Mouse (Mus musculus) liver, embryonic 12.5 days (tissue): ENCODE data around the gene Sumo3. TPM values are rescaled to one million over a fixed set of nuclear protein-coding genes. Genes with fewer than 3 reads are reported as not detected.

Experiments
- ATAC-seq: fragments of 200-750 bp; cut with Nextera tagmentation; 2 replicates; pipeline ENCODE4 v1.8.0; 2017; ENCODE audit warnings: moderate number of reproducible peaks, mild to moderate bottlenecking, moderate library complexity
- H3K27ac ChIP-seq: fragments of 300-500 bp; sonication (generic); 2 replicates; pipeline ENCODE4 v1.5.1; 2016; ENCODE audit warnings: mild to moderate bottlenecking
- H3K27me3 ChIP-seq: fragments of 300-500 bp; sonication (generic); replicated peaks from 2 replicates; pipeline ENCODE4 v1.6.1; 2016; ENCODE audit warnings: mild to moderate bottlenecking, moderate library complexity
- H3K36me3 ChIP-seq: fragments of 300-500 bp; sonication (generic); 2 replicates; pipeline ENCODE4 v1.6.1; 2016; ENCODE audit warnings: mild to moderate bottlenecking, moderate library complexity
- H3K4me1 ChIP-seq: fragments of 300-500 bp; sonication (generic); 2 replicates; pipeline ENCODE4 v1.6.1; 2016
- H3K4me2 ChIP-seq: fragments of 300-500 bp; sonication (generic); 2 replicates; pipeline ENCODE4 v1.6.1; 2016; ENCODE audit warnings: mild to moderate bottlenecking, moderate library complexity
- H3K4me3 ChIP-seq: fragments of 300-500 bp; sonication (generic); 2 replicates; pipeline ENCODE4 v1.5.1; 2016; ENCODE audit warnings: mild to moderate bottlenecking, moderate library complexity
- H3K9ac ChIP-seq: fragments of 300-500 bp; sonication (generic); 2 replicates; pipeline ENCODE4 v1.6.1; 2016; ENCODE audit warnings: mild to moderate bottlenecking, moderate library complexity
- H3K9me3 ChIP-seq: fragments of 300-500 bp; sonication (generic); replicated peaks from 2 replicates; pipeline ENCODE4 v1.6.1; 2016; ENCODE audit warnings: mild to moderate bottlenecking, moderate library complexity
- WGBS: fragments of 180-500 bp; shearing (Covaris S2); methylation state at CpG from one replicate; pipeline ENCODE4 v1.1.7; 2016; ENCODE audit not compliant: insufficient replicate concordance; 5-methylcytosine and 5-hydroxymethylcytosine counted together
- microRNA counts: library from miRNA; unstranded; fragments of <30 nt; microRNA quantifications from one replicate; lab custom pipeline; 2017
- microRNA-seq: library from miRNA; unstranded; fragments of <30 nt; microRNA quantifications from one replicate; pipeline ENCODE4, GENCODE M21; 2017
- polyA plus RNA-seq: library from polyadenylated mRNA; unstranded; fragments of >200 nt; fragmentation: Nextera tagmentation; extraction: Ambion mirVana; gene quantifications from 2 replicates; pipeline ENCODE4 v1.2.1, GENCODE M21; 2016

Gene Sumo3
- polyA plus RNA-seq, 1 experiment from 2014 or later = 138 TPM

GRCm38 (mm10) chr10:77666342-77666741, 60.4 kb downstream of the Sumo3 start:
- no peak for ATAC-seq

GRCm38 (mm10) chr10:77667402-77667801, 61.5 kb downstream of the Sumo3 start:
- peaks cover 23% of the 10 kb centered on the region for H3K4me1 ChIP-seq
- no peaks in the 10 kb centered on the region for H3K36me3 ChIP-seq
- 75% methylated on average over 4 of the region's 4 CpGs for WGBS
- H3K4me3 ChIP-seq = no peak overlapping the region
- no peak overlapping the region for H3K27ac ChIP-seq
- H3K9me3 ChIP-seq = no peaks in the 10 kb centered on the region
- H3K27me3 ChIP-seq = peaks cover 48% of the 10 kb centered on the region
- no peak for ATAC-seq
- H3K9ac ChIP-seq = no peak overlapping the region
- no peak overlapping the region for H3K4me2 ChIP-seq

More at GRCm38 (mm10) chr10:77666342-77666741, 60.4 kb downstream of the Sumo3 start:
- no peak overlapping the region for H3K9ac ChIP-seq
- 75% methylated on average over 8 of the region's 8 CpGs for WGBS
- H3K27me3 ChIP-seq = peaks cover 49% of the 10 kb centered on the region
- no peaks in the 10 kb centered on the region for H3K36me3 ChIP-seq
- H3K4me2 ChIP-seq = no peak overlapping the region
- no peak overlapping the region for H3K27ac ChIP-seq
- no peaks in the 10 kb centered on the region for H3K9me3 ChIP-seq
- H3K4me3 ChIP-seq = no peak overlapping the region
- H3K4me1 ChIP-seq = peaks cover 14% of the 10 kb centered on the region

MicroRNAs encoded within 50 kb of the gene (microRNA counts, 519-probe panel; counts per million panel counts)
- microRNA mmu-miR-1930 (lab: Ali Mortazavi, UCI) = 582 counts per million, percentile 70 among the panel's probes with 10 or more counts

Small RNAs within 50 kb of the gene (microRNA-seq; reads per million reads assigned to microRNA genes)
- 20.0 reads per million, percentile 31 among the genes with 10 or more reads in this experiment for gene Mir1930

Other genes starting within 250 kb of the Sumo3 start
- 2.9 and 3.2 TPM in 2 replicates for gene Adarb1, start 187.8 kb upstream of the Sumo3 start, polyA plus RNA-seq
- gene Fam207a, start 90.3 kb upstream of the Sumo3 start, polyA plus RNA-seq = 32.7 and 33.7 TPM in 2 replicates
- 13.5 and 13.9 TPM in 2 replicates for gene Itgb2, start 75.8 kb upstream of the Sumo3 start, polyA plus RNA-seq
- 68.8 and 72.8 TPM in 2 replicates for gene Pttg1ip, start 24.4 kb upstream of the Sumo3 start, polyA plus RNA-seq
- 5.1 TPM in 1 of 2 replicates, not detected in the other for gene Gm49325, start 100 bp downstream of the Sumo3 start, polyA plus RNA-seq
- gene Ube2g2, start 16.2 kb downstream of the Sumo3 start, polyA plus RNA-seq = 55.7 and 59.9 TPM in 2 replicates
- 0.05 TPM in 1 of 2 replicates, not detected in the other for gene Tspear, start 80.5 kb downstream of the Sumo3 start, polyA plus RNA-seq
- gene Gm19402, start 84.7 kb downstream of the Sumo3 start, polyA plus RNA-seq = not detected in 2 replicates
- not detected in 2 replicates for gene Gm9508, start 91.1 kb downstream of the Sumo3 start, polyA plus RNA-seq
- not detected in 2 replicates for gene Gm10272, start 100.5 kb downstream of the Sumo3 start, polyA plus RNA-seq
- gene Gm10024, start 105.4 kb downstream of the Sumo3 start, polyA plus RNA-seq = not detected in 2 replicates
- not detected in 2 replicates for gene Gm10142, start 109.7 kb downstream of the Sumo3 start, polyA plus RNA-seq
- not detected in 2 replicates for gene Krtap12-1, start 114.5 kb downstream of the Sumo3 start, polyA plus RNA-seq
- gene Gm10100, start 120.4 kb downstream of the Sumo3 start, polyA plus RNA-seq = not detected in 2 replicates
- gene Gm18596, start 136.5 kb downstream of the Sumo3 start, polyA plus RNA-seq = not detected in 2 replicates
- not detected in 2 replicates for gene Gm9736, start 145.3 kb downstream of the Sumo3 start, polyA plus RNA-seq
- gene Gm3233, start 153.6 kb downstream of the Sumo3 start, polyA plus RNA-seq = not detected in 2 replicates
- not detected in 2 replicates for gene Gm3238, start 165.2 kb downstream of the Sumo3 start, polyA plus RNA-seq
- not detected in 2 replicates for gene Gm7138, start 170.8 kb downstream of the Sumo3 start, polyA plus RNA-seq
- gene Gm3250, start 176.4 kb downstream of the Sumo3 start, polyA plus RNA-seq = not detected in 2 replicates
- not detected in 2 replicates for gene Gm7137, start 182.1 kb downstream of the Sumo3 start, polyA plus RNA-seq
- not detected in 2 replicates for gene Gm9639, start 189.0 kb downstream of the Sumo3 start, polyA plus RNA-seq
- gene Gm19668, start 193.0 kb downstream of the Sumo3 start, polyA plus RNA-seq = not detected in 2 replicates
- not detected in 2 replicates for gene Gm9507, start 205.7 kb downstream of the Sumo3 start, polyA plus RNA-seq
- gene Gm2696, start 208.6 kb downstream of the Sumo3 start, polyA plus RNA-seq = not detected in 2 replicates
- not detected in 2 replicates for gene Krtap10-4, start 221.0 kb downstream of the Sumo3 start, polyA plus RNA-seq
- gene Krtap10-10, start 229.8 kb downstream of the Sumo3 start, polyA plus RNA-seq = not detected in 2 replicates
- gene Gm36176, start 240.7 kb downstream of the Sumo3 start, polyA plus RNA-seq = not detected in 2 replicates
- not detected in 2 replicates for gene Gm10318, start 246.8 kb downstream of the Sumo3 start, polyA plus RNA-seq